Mouse (Mus musculus): ENCODE results near the gene Wdr59.

The Wdr59 gene

GRCm38 (mm10) chr8:111491191-111491590 is 30.7 kb downstream of the Wdr59 start:
- no peak for DNase-seq (ENCODE audit: low spot score)

DNA sequence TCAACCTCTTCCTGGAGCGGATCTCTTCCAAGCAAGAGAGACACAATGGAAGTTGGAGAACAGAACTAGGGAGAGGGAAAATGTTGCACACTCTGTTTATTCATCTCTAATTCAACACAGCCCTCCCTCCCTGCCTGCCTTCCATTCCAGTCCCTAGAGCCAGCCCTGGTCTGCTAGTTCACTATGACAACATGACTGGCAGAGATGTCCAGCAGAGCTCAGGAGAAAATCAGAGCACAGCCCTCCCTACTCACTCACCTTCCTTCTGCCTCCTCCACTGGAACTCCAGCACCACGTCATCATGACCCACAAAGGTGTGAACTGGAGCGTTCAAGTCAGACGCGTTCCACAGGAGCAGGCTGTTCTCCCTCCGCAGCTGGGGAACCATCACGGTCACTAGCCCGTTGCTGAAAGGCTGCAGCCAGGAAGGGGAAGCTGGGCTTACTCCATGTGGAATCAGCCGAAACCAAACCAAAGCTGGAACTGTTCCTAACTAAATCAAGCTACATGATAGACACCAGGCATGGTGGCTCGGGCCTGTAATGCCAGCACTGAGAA is 31.8 kb downstream of the Wdr59 start:
- DNase-seq (ENCODE audit: low spot score), result no peak

- DNase-seq (ENCODE audit: low spot score), result no peak
These were observed 41.2 kb downstream of the Wdr59 start for GRCm38 (mm10) chr8:111480691-111481090.

DNA sequence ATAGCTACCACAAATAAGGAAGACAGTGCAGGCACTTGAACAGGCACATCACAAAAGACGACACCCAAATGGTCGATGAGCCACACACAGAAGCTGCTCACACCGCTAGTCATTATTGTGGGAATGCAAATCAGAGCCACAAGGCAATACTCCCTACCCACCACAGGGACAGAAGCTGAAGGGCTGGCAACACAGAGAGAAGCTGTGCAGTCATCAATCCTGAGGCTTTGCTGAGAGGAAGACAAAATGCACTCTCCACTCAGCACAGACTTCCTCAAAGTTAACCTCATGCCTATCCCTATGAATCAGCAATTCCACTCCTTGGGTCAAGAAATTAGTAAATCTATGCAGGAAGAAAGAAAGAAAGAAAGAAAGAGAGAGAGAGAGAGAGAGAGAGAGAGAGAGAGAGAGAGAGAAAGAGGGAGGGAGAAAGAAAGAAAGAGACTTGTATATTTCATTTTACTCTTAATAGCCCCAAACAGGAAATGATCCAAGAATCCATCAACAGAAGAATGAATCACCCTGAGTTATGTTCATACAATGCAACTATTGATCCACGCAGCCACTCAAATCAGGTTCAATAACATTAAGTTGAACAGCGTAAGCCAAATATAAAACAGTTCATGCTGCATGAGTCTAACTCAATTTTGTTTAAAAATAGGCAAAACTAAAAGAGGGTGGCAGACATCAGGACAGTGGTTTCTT is 44.0 kb downstream of the Wdr59 start:
- no peak for DNase-seq (ENCODE audit: low spot score)

DNA sequence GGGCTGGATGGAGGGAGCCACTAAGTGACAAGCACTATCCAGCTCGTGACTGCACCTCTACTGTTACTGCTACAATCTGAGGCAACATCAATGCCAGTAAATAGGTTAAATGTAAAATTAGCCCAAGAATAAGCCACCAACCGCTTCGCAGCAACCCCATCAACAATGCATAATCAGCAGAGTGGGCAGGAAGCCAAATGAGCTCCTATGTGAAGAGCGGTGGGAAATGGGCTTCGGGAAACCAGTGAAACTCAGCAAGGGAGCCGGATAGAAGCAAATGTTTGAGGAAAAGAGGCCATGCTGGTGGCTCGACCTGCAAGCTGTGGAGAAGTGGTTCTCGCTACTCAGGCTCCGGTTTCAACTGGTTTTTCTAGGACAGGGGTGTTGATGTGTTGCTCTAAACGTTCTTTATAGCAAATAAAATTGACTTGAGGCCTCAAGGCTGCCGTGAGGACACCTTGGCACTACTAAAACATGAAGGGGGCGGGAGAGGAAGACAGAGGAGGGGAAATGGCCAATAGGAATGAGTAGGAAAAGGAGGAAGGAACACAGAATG is 50.3 kb downstream of the Wdr59 start:
- no peak for DNase-seq (ENCODE audit: low spot score)

GRCm38 (mm10) chr8:111469013-111469412 is 52.9 kb downstream of the Wdr59 start:
- DNase-seq (ENCODE audit: low spot score), result no peak

GRCm38 (mm10) chr8:111465341-111465740 is 56.6 kb downstream of the Wdr59 start:
- DNase-seq (ENCODE audit: low spot score), result no peak

DNA sequence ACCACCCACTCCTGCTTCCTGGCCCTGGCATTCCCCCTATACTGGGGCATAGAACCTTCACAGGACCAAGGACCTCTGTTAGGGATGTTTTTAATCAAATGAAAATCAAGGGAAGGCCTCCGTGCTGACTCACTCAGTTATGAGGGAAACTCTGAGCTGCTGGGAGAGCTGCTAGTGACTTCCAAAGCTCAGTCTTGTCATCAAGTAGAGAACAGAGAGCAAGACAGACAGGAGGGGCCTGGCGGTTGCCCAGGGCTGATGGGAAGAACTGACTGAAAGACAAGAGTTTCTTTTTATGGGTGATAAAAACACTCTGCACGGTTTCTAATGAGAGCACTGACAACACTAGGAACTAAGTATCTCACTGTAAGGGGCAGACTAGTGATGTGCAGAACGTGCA is 57.4 kb downstream of the Wdr59 start:
- no peak for DNase-seq (ENCODE audit: low spot score)

GRCm38 (mm10) chr8:111449671-111450070 is 72.2 kb downstream of the Wdr59 start:
- no peak for DNase-seq (ENCODE audit: low spot score)

DNA sequence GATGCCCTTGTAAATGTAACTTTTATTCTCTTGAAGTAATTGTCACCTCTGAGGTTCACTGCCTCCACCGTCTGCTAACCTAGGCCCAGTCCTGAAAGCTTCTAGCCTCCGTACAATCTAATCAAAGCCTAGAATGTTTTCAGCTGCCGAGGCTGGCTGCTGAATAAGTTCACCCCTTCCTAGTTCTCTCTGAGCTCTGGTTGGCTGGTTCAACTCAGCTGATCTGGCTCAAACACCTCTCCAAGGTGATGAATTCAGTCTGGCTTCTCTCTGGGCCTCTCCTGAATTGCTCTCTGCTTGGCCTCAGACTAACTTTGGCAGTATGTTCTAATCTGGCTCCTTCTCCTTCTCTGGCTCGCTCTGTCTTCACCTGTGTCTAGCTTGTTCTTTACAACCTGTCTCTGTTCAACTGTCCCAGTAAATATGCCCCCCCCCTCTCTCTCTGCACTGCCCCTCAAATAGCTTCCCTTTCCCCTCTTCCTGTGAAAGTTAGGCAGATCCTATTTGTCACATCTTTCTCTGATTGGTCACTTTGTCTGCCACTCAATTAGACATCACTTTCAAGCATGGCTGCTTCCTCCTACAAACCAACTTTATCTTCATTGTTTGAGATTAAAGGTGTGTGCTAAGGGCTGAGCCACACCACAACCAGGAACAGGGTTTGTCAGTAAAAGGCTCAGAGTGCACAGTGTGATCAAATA is 75.8 kb downstream of the Wdr59 start:
- DNase-seq (ENCODE audit: low spot score), result no peak

- peak; percentile 19 for DNase-seq (ENCODE audit: low spot score)
These were observed 76.3 kb downstream of the Wdr59 start for GRCm38 (mm10) chr8:111445558-111445957.

DNA sequence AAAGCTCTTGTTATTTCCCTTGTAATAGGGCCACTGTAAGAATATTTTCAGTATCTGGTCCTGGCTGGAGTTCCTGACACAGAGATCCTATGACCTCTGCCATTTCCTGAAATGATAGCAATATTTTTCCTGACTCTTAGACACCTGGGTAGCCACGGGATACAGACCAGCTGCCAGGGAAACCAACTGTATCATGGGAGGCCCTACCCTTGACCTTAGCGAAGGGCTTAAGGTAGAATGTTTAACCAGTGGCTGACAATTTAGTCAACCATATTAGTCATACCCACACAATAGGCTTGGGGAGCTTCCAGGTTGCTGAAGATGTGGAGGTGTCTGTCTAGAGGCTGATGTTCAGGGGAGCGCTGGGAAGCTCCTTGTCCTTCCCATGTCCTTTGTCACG is 77.6 kb downstream of the Wdr59 start:
- no peak for DNase-seq (ENCODE audit: low spot score)

GRCm38 (mm10) chr8:111439189-111439588 is 82.7 kb downstream of the Wdr59 start:
- DNase-seq (ENCODE audit: low spot score), result peak; percentile 21

DNA sequence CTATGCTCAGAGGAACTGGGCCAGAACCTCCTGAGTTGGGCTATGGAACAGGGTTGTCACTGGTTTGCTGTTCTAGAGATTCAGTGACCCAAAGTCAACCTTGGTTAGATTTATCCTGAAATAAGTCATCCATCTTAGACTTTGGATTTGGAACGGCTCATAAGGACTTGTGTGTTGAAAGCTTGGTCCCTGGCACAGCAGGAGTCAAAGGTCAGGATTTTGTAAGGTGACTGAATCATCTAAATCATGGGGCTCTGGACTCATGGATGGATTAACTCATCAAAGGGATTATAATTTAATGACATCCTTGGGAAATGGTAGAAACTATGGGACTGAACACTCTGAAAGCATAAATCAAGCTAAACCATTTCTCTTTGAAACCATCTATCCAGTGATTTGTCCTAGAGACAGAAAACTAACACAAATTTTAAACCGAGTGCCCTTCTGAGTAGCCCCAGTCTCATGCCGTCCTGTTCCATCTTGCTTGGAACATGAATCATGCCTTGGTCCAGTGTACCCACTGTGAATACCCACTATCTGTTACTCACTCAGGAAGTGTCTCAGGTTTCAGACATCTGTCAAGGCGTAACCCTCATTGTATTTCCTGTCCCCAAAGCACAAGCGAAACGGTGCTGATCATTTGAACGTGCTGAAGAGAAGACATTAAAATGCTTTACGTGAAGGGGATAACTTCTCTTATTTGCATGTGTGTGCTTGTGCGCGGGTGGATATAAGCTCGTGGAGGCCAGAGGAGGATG is 86.6 kb downstream of the Wdr59 start:
- no peak for DNase-seq (ENCODE audit: low spot score)

- no peak for DNase-seq (ENCODE audit: low spot score)
These were observed 97.2 kb downstream of the Wdr59 start for GRCm38 (mm10) chr8:111424646-111425045.

GRCm38 (mm10) chr8:111424181-111424580 is 97.7 kb downstream of the Wdr59 start:
- no peak for DNase-seq (ENCODE audit: low spot score)

DNA sequence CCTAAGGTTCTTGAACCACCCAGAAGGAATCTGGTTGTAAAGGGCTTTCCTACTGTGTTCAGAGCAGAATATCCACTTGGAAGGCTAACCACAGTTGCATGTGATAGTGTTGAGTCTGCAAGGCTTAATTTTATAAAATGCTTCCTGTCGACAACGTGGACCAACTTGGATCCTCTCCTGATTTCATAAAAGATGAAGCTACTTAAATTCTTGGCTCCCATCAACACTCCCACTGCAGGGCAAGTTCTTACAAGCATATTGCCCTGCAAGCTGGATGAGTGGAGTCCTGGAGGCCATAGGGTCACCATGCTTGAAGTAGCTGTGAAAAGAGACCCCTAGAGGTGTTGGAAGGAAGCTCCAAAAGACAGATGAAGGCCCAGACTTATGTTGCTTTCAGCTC is 99.3 kb downstream of the Wdr59 start:
- DNase-seq (ENCODE audit: low spot score), result no peak

- DNase-seq (ENCODE audit: low spot score), result no peak
These were observed 102.7 kb downstream of the Wdr59 start for GRCm38 (mm10) chr8:111419171-111419570.

DNA sequence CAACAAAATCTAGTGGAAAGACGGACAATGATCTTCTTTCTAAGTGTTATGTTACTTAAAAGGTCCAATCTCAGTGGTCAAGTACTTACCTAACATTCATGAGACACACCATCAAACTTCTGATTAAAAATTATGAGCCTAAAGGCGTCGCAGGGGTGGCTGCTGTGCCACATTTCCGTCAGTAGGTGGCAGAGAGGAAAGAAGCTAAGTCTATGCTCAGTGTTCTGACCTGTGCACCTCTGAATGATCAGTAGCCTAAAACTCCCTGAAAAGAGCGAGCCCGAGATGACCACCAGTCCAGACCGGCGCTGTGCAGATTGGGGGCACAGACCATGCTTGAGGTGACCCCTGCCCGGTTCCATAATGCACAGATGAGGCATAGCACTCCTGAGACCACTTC is 103.3 kb downstream of the Wdr59 start:
- no peak for DNase-seq (ENCODE audit: low spot score)

GRCm38 (mm10) chr8:111417222-111417621 is 104.7 kb downstream of the Wdr59 start:
- no peak for DNase-seq (ENCODE audit: low spot score)

- no peak for DNase-seq (ENCODE audit: low spot score)
These were observed 118.5 kb downstream of the Wdr59 start for GRCm38 (mm10) chr8:111403391-111403790.
